Mouse (Mus musculus): ENCODE results near the gene Nutf2-ps1.

GRCm38 (mm10) chr19:53601363-53601655 lies 12.4 kb upstream of the Nutf2-ps1 start:
- TF ChIP-seq POLR2A (IDR thresholded peaks at IDR 0.05; ENCODE audit: insufficient read depth, low read depth, low read length) (no peak), CTCF (IDR thresholded peaks at IDR 0.05; ENCODE audit: insufficient read depth, low read depth, low read length) (no peak)
